Mouse (Mus musculus) testis, adult 2 months (tissue): ENCODE data around the gene Mbnl1.

Experiments
- CTCF ChIP-seq: fragments of 200-500 bp; IDR thresholded peaks from 2 replicates; pipeline ENCODE4 v1.5.1; 2012; ENCODE audit warnings: low read depth, mild to moderate bottlenecking, inconsistent platforms, low read length, moderate library complexity; ENCODE audit not compliant: control insufficient read depth, insufficient read depth, insufficient replicate concordance
- POLR2A ChIP-seq: fragments of 200-500 bp; IDR thresholded peaks from 2 replicates; pipeline ENCODE4 v1.6.1; 2012; ENCODE audit warnings: low read depth, mild to moderate bottlenecking, inconsistent platforms, low read length, moderate library complexity; ENCODE audit not compliant: control insufficient read depth

GRCm38 (mm10) chr3:60475055-60475454 lies 2.4 kb downstream of the Mbnl1 start:
- TF ChIP-seq CTCF, result no peak
- TF ChIP-seq POLR2A, result no peak
